Mouse (Mus musculus): ENCODE data around the gene Hspa1b.

Gene Hspa1b

DNA sequence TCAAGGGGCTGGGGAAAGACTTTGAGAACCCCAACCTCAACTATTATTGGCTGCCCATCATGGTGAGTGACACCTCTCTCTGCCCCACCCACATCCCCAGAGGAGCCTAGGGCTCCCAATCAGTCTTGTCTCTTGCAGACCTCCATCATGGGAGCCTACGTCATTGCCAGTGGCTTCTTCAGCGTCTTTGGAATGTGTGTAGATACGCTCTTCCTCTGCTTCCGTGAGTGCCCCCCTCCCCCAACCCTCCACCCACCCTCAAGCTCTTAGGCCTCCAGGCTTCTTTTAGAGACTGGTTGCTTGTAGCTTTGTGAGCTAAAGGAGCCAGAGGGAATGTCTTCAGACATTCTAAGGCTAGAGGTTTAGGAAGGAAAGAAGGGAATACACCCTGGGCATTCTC lies 30.2 kb downstream of the Hspa1b start:
- DNase-seq (ENCODE audit: low read depth, low spot score), result peak; percentile 84

GRCm38 (mm10) chr17:34927306-34928019 lies 31.6 kb downstream of the Hspa1b start:
- no peak for DNase-seq (ENCODE audit: low read depth, low spot score)

DNA sequence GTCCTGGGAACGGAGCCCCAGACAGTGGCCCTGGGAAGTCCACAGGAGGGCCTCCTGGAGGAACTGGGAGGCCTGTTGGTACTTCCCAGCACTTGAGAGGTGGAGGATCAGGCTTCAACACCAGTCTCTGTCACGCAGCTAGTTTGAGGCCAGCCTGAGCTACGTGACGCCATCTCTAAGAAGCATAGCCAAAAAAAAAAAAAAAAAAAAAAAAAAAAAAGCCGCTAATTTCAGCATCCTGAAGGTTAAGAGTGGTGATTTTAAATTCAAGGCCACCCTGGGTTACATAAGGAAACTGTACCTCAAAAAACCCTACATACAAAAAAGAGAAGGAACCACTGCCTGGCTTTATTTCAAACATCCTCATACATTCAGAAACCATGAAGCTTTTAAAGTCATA lies 34.8 kb downstream of the Hspa1b start:
- no peak for DNase-seq (ENCODE audit: low read depth, low spot score)

GRCm38 (mm10) chr17:34922939-34923338 lies 36.1 kb downstream of the Hspa1b start:
- peak; percentile 50 for DNase-seq (ENCODE audit: low read depth, low spot score)

DNA sequence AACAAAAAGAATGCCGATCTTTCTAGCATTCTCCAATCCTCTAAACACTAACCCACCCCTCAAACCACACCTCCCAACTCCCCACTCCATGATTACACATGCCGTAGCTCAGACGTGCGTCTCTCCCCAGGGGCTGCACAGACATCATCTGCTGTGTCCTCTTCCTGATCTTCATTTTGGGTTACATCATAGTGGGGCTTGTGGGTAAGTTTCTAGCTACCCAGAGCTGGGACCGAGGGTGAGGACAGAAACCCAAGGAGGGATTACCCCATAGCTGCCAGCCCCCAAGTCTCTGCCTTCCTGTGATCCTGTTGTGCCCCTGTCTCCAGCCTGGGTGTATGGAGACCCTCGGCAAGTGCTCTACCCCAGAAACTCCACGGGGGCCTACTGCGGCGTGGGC lies 41.9 kb downstream of the Hspa1b start:
- DNase-seq (ENCODE audit: low read depth, low spot score), result no peak

- no peak for DNase-seq (ENCODE audit: low read depth, low spot score)
Observed at GRCm38 (mm10) chr17:34916316-34916715, 42.7 kb downstream of the Hspa1b start.

DNA sequence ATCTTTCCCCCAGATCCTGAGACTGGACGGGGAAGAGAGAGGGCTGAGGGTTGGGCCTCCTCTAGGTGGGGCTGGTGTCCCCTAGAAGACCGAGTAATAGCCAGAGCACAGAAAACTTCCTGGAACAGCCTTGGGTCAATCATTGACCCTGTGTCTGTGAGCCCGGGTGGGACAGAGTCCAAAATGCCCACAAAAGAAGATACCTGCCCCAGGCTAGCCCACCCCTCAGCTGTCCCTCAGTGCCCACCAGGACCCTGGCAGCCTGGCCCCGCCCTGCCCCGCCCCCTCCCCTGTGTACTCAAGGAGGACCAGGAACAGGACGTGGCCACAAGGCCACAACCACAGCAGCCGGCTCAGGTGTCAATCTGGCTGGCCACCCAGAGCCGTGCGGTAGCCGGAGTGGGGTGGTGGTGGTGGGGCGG lies 43.6 kb downstream of the Hspa1b start:
- DNase-seq (ENCODE audit: low read depth, low spot score), result no peak

GRCm38 (mm10) chr17:34913930-34914665 lies 44.9 kb downstream of the Hspa1b start, which contains the start of gene Slc44a4:
Gene Slc44a4 (plus strand): TSS chr17:34914466.
- DNase-seq (ENCODE audit: low read depth, low spot score), result no peak

- peak; percentile 93 for DNase-seq (ENCODE audit: low read depth, low spot score)
Observed at GRCm38 (mm10) chr17:34911945-34912351, 47.1 kb downstream of the Hspa1b start.

DNA sequence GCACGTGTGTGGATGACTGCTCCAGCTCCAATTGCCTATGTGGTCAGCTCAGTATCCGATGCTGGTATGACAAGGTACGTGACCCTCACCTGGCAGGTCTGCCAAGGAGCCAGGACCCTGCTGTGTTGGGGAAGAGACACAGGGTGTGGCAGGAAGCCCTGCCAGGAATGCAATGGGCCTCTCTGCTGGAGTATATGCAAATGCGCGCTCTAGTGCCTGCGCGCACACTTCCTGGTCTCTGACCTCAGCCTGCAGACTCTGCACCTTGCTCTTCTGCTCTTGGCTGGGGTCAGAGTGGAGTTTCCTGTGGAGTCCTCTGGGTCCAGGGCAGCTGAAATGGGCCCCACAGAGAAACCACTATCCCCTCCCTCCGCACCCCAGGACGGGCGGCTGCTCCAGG lies 48.1 kb downstream of the Hspa1b start:
- peak; percentile 89 for DNase-seq (ENCODE audit: low read depth, low spot score)
